Mouse (Mus musculus) gastrocnemius, adult 8-10 months (tissue): Measurements from ENCODE around the gene Ccdc190. TPM values are rescaled to one million over a fixed set of nuclear protein-coding genes. Genes with fewer than 3 reads are reported as not detected.

Experiments used
- DNase-seq, 2 experiments: peaks; one replicate each; pipeline ENCODE4 v3.0.0; 2022; ENCODE audit warnings: low spot score in 2 of 2
- total RNA-seq, 4 experiments: library from RNA; stranded (reverse); gene quantifications; 2 replicates each; pipeline ENCODE4 v1.2.4; 2022

The Ccdc190 gene
- total RNA-seq, 4 experiments from 2014 or later = 0.16 TPM; not detected in 3

DNA sequence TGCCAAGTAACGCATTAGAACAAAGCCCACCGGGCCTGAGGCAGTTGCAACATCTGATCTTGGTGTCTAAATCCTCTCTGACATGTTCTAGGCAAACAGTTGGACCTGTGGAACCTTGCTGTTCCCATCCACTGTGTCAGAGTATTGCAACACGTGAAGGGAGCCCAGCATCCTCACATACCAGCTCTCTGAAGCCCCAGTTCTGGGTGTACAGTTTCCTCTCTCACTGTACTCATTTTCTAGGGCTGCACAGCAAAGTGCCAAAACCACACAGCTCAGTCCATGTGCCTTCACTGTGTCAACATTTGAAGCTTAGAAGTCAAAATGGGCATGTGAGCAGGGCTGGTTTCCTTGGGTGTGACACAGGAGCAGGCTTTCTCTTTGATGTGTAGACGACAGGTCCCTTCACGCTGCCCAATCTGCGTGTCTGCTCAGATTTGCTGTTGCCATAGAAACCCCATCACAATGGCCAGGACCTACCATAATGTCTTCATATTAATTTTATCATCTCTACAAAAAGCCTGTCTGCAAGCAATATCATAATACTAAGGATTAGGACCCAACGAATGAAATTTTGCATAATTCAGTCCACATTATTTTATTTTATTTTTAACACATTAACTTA lies 3.8 kb downstream of the Ccdc190 start:
- DNase-seq = no peak

GRCm38 (mm10) chr1:169934005-169934725 lies 5.7 kb downstream of the Ccdc190 start:
- no peak for DNase-seq

- DNase-seq = no peak
These were observed 10.9 kb downstream of the Ccdc190 start for GRCm38 (mm10) chr1:169939345-169939744.

- no peak for DNase-seq
These were observed 17.6 kb downstream of the Ccdc190 start for GRCm38 (mm10) chr1:169946004-169946403.

GRCm38 (mm10) chr1:169947654-169948053 lies 19.2 kb downstream of the Ccdc190 start:
- no peak for DNase-seq

GRCm38 (mm10) chr1:169948280-169948679 lies 19.8 kb downstream of the Ccdc190 start:
- no peak for DNase-seq

GRCm38 (mm10) chr1:169948866-169949265 lies 20.4 kb downstream of the Ccdc190 start:
- no peak for DNase-seq

DNA sequence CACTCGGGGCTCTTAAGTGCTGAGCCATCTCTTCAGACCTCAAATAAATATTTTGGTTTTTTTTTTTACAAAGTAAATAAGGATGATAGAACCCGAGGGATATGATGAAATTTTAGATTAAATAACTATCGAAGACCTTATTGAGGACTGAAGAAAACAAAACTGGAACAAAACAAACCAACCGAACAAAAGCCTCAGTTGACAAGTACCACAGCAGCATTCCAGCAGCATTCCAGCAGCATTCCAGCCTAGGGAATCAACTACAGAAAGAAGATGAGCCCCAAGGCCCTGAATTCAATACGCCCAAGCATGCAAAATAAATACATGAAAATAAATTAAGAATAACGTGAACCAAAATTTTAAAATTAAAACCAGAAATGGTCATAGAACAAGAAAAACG lies 21.5 kb downstream of the Ccdc190 start:
- no peak for DNase-seq

DNA sequence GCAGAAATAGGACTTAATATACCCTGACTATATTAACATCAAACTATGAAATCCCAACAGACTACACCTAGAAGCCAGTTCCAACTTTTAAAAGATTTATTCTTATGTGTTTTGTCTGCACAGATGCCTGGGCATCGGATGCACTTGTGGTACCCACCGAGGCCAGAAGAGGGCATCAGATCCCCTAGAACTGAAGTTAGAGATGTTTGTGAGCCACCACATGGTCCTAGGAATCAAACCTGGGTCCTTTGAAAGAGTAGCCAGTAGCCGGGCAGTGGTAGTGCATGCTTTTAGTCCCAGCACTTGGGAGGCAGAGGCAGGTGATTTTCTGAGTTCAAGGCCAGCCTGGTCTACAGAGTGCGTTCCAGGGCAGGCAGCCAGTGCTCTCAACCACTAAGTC lies 22.2 kb downstream of the Ccdc190 start:
- DNase-seq = no peak

DNA sequence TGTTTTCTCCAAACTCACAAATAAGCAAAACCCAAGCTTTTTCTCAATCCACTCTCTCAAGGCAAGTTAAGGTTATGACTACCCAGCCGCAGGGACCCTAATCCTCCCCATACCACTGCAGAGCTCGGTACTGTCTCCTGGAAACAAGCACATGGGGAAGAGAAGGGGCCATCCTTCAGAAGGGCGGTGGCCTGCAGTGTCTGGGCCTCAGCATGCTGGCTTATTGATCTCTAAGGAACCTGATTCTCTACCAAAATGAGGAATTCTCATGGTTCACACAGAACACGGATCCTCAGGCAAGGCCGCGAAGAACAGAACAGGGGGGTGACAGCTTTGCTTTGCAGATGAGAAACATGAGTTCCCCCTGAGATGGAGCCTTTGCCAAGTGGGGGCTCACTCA lies 23.1 kb downstream of the Ccdc190 start:
- DNase-seq = no peak

GRCm38 (mm10) chr1:169952636-169953035 lies 24.2 kb downstream of the Ccdc190 start:
- no peak for DNase-seq

GRCm38 (mm10) chr1:169953106-169953505 lies 24.7 kb downstream of the Ccdc190 start:
- no peak for DNase-seq

GRCm38 (mm10) chr1:169968792-169969515 lies 40.5 kb downstream of the Ccdc190 start, which contains the start of gene Hsd17b7:
Hsd17b7 (minus strand) TSS chr1:169969241.
- DNase-seq = peak; percentile 98 to 99

GRCm38 (mm10) chr1:169969516-169969886 lies 41.1 kb downstream of the Ccdc190 start:
- DNase-seq = no peak

DNA sequence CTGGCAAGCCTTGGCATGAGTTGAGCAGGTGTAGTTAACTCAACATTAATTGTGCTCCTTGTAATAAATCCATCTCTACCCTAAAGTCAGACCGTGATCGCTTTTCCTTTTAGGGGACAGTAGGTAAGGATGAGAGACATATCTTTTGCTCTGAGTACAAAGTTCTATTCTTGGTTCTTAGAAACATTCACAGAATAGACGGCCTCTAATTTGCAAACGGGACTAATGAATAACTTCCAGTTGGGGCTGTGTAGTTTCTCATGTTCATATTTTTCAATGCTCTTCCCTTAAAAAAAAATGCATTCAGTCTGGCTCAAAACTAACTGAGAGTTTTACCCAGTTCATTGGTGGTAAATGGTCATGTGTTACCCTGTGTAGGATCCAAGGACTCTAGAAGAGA lies 42.5 kb downstream of the Ccdc190 start:
- no peak for DNase-seq

- DNase-seq = no peak
These were observed 43.5 kb downstream of the Ccdc190 start for GRCm38 (mm10) chr1:169971998-169972397.

- DNase-seq = no peak
These were observed 49.2 kb downstream of the Ccdc190 start for GRCm38 (mm10) chr1:169977621-169978020.

Other genes with a start within 250 kb of the Ccdc190 start
- 1 to 10 TPM; 3.0 to 5.4 (median 3.6) TPM for gene Rgs4, start 181.0 kb upstream of the Ccdc190 start, total RNA-seq
- gene Hsd17b7, start 40.6 kb downstream of the Ccdc190 start, total RNA-seq = 10 to 100 TPM in 2 of 4 experiments, 1 to 10 TPM in 2; 8.9 to 15.5 (median 11.1) TPM
- gene Ddr2, start 182.1 kb downstream of the Ccdc190 start, total RNA-seq = 10 to 100 TPM; 10.7 to 20.9 (median 16.8) TPM
- 10 to 100 TPM; 41.6 to 64.9 (median 48.9) TPM for gene Uap1, start 246.3 kb downstream of the Ccdc190 start, total RNA-seq